Mouse (Mus musculus) erythroblast, embryonic 14.5 days (primary cell): ENCODE results near the gene Neb.

Experiments
- GATA1 ChIP-seq: IDR thresholded peaks from 2 replicates; pipeline ENCODE4 v1.6.1; 2012; ENCODE audit warnings: low read length, inconsistent platforms, mixed read lengths
- TAL1 ChIP-seq: IDR thresholded peaks from 3 replicates; pipeline ENCODE4 v1.6.1; 2012; ENCODE audit warnings: low read length, inconsistent platforms, mixed read lengths

DNA sequence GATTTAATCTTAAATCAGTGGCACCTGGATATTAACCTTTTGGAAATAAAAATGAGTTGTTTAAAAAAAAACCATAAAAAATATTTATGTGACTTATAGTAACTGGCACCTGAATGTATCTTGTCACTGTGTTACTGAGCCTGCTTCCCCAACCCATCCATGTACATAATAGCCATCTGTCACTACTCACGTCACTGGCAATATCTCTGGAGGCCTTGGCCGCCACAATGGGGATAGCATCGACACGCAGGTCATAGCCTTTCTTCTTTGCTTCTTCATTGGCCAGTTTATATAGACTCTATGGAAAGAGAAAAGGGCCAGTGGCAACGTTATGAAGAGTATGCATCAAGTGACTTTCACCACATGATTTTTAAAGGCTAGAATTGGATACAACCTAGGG, 133.2 kb downstream of the Neb start:
- no peak for TF ChIP-seq TAL1
- TF ChIP-seq GATA1 = no peak
